Mouse (Mus musculus) megakaryocyte, embryonic 14.5 days (primary cell): ENCODE measurements around the gene Inpp5a. TPM values are rescaled to one million over a fixed set of nuclear protein-coding genes. Genes with fewer than 3 reads are reported as not detected.

Experiments
- H3K27me3 ChIP-seq: replicated peaks from 2 replicates; pipeline ENCODE3; 2012; ENCODE audit warnings: inconsistent platforms
- H3K36me3 ChIP-seq: replicated peaks from 2 replicates; pipeline ENCODE3; 2012; ENCODE audit warnings: low read length, inconsistent platforms, mixed read lengths
- H3K4me1 ChIP-seq: 2 replicates; pipeline ENCODE4 v1.6.1; 2012; ENCODE audit warnings: inconsistent platforms
- H3K4me3 ChIP-seq: replicated peaks from 2 replicates; pipeline ENCODE3; 2012; ENCODE audit warnings: moderate library complexity, mild to moderate bottlenecking, inconsistent platforms
- H3K9me3 ChIP-seq: 2 replicates; pipeline ENCODE4 v1.6.1; 2012; ENCODE audit warnings: inconsistent platforms
- FLI1 ChIP-seq: IDR thresholded peaks from 2 replicates; pipeline ENCODE4 v1.6.1; 2012; ENCODE audit warnings: low read length, inconsistent platforms, mixed read lengths
- GATA1 ChIP-seq: IDR thresholded peaks from 3 replicates; pipeline ENCODE4 v1.6.1; 2012; ENCODE audit warnings: mixed read lengths, low read length, inconsistent platforms, borderline replicate concordance
- polyA plus RNA-seq: library from polyadenylated mRNA; stranded (reverse); fragments of >175 nt; gene quantifications from 2 replicates; pipeline ENCODE4 v1.2.3, GENCODE M21; 2012; ENCODE audit warnings: low replicate concordance; ENCODE audit not compliant: insufficient read depth

Inpp5a gene
- polyA plus RNA-seq, 1 experiment = 95.0 TPM

DNA sequence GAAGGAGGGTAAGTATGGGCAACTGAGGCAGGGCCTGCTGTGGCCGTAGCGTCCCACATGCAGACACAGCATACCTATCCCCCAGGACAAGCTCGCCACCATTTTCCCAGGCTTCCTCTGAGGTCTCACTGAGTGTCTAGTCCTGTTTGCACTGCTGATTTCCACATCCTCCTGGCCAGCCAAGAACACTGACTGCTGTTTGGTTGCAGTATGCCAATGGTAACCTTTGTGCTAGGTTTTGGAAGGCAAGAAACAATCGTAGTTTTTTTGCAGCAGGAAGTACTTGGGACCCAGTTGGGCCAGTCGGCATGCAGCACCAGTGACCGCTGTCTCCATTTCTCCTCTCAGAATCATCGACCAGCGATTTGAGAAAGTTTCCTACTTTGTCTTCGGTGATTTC, 148.9 kb downstream of the Inpp5a start:
- Histone ChIP-seq H3K4me1 (peaks cover 57% of the 10 kb centered on the region), H3K27me3 (no peaks in the 10 kb centered on the region), H3K4me3 (no peak overlapping the region), H3K36me3 (peaks cover 96% of the 10 kb centered on the region), H3K9me3 (no peaks in the 10 kb centered on the region)
- TF ChIP-seq GATA1 (no peak), FLI1 (no peak)

DNA sequence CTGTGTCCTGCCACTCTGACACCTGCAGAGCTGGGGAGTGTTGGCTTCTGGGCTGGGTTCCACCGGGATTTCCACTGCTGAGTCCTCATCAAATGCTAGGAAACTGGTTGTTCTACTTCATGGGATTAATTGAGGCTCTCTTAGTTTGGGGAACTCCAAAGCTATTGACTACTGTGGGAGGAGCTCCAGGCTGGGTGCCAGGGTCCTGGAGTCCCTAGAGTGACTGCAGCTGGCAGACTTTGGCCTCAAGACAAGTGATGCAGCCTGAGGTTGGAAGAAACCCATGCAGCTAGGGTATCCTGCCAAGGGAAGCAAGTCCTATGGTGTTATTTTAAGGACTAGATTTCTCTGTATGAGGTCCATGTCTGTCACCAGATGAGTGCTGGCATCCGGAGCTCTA, 149.6 kb downstream of the Inpp5a start:
- Histone ChIP-seq H3K36me3 (peaks cover 96% of the 10 kb centered on the region), H3K9me3 (no peaks in the 10 kb centered on the region), H3K4me3 (peak overlapping the region; percentile 5), H3K4me1 (peaks cover 57% of the 10 kb centered on the region), H3K27me3 (no peaks in the 10 kb centered on the region)
- TF ChIP-seq FLI1 (no peak), GATA1 (no peak)

DNA sequence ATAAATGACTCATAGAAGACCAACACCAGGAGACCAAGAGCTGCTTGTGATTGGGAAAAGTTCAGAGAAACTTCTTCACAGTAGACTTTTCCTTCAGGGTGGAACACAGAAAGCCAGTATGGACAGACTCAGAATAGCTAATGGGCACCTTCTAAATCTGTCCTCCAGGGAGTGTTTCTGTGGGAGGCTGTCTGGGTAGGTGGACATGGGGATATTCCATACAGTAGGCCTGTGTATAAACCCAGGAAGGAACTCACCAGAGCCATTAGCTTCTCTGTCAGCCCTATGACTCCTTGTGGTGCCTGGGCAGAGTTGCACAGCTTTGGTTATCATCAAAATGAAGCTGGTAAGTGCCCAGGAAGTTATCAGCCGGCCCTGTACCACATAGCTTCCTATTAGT, 151.7 kb downstream of the Inpp5a start:
- Histone ChIP-seq H3K4me3 (no peak overlapping the region), H3K27me3 (no peaks in the 10 kb centered on the region), H3K36me3 (peaks cover 96% of the 10 kb centered on the region), H3K9me3 (no peaks in the 10 kb centered on the region), H3K4me1 (peaks cover 63% of the 10 kb centered on the region)
- TF ChIP-seq FLI1 = no peak
- no peak for TF ChIP-seq GATA1

DNA sequence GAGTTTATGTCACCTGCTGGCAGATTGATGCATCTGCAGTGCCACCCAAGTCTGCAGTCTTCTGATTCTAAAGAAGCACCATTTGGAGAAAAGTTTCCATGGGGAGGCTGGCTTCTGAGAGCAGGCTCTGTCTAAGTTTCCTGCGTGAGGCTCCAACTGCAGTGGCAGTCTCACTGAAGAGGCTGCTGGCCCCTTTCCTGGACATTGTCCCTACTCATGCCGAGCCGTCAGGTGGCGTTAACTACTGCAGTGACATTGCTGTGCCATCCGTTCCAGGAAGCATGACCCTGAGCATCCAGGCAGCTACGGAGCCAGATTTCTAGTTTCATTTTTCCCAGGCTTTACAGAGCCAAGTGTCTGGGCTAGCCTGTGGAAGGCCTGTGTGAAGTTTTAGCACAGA, 152.5 kb downstream of the Inpp5a start:
- peaks cover 96% of the 10 kb centered on the region for H3K36me3 ChIP-seq
- TF ChIP-seq FLI1 (no peak), GATA1 (no peak)

DNA sequence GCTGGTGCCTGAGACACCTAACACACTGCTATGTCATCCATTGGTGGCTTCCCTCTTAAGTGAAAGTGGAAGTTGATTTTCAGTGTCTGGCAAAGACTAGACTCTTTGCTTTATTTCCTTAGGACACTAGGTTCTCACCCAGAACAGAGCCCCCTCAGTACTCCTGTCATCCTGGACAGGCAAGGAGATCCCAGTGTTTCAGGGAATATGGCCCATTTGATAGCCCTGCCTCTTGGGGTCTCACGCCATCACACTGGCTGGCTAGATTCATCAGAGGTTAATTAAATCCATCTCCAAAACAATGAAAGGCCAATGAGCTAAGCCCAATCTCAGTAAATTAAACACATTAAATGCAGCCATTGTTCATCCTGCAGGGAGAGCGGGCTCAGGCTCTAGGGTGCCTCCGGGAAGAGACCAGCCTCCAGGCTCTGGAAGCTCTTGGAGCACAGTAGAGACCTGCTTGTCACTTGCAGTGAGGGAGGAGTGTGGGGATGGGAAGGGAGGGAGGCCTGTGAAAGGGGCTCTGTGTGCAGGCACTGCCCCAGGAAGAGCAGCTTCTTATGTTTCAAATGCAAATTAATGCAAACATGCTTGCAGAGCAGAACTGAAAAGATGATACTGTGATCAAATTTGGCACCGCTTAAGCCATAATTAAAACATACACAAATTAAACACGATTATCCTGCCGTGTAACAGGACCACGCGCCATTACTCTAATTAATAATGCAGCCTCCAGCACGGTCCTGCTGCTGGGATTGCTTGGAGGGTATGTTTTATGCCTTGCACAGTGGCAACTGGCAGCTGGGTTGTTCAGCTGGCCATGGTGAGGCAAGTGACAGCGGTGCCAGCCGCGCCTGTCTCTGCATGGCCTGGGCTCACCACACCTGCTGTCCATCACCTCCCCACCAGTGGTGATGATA, 156.1 kb downstream of the Inpp5a start:
- no peaks in the 10 kb centered on the region for H3K27me3 ChIP-seq
- peaks cover 44% of the 10 kb centered on the region for H3K4me1 ChIP-seq
- no peaks in the 10 kb centered on the region for H3K9me3 ChIP-seq
- H3K36me3 ChIP-seq = peaks cover 100% of the 10 kb centered on the region
- TF ChIP-seq FLI1 = no peak
- TF ChIP-seq GATA1 = no peak
- H3K4me3 ChIP-seq = no peak overlapping the region

More for the DNA sequence above, 152.5 kb downstream of the Inpp5a start:
- Histone ChIP-seq H3K4me1 (peaks cover 59% of the 10 kb centered on the region), H3K9me3 (no peaks in the 10 kb centered on the region), H3K4me3 (no peak overlapping the region), H3K27me3 (no peaks in the 10 kb centered on the region)

DNA sequence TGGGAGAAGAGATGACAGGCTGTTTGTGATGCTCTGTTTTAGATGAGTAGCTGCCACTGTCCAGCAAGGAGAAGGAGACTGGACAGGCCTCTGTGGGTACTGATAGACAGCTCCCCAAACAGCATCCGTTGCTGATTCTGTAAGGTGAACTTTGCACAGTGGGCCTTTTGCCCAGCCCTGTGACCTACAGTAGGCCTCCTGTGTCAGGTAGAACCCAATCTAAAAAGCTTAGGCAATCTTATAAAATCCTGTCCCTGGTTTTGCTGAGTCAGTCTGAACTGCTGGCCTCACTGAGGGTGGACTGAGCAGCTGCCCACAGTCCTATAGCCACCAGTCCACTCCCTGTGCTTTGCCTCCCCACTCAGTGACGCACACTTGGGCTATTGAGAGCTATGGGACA, 158.4 kb downstream of the Inpp5a start:
- H3K9me3 ChIP-seq = no peaks in the 10 kb centered on the region

DNA sequence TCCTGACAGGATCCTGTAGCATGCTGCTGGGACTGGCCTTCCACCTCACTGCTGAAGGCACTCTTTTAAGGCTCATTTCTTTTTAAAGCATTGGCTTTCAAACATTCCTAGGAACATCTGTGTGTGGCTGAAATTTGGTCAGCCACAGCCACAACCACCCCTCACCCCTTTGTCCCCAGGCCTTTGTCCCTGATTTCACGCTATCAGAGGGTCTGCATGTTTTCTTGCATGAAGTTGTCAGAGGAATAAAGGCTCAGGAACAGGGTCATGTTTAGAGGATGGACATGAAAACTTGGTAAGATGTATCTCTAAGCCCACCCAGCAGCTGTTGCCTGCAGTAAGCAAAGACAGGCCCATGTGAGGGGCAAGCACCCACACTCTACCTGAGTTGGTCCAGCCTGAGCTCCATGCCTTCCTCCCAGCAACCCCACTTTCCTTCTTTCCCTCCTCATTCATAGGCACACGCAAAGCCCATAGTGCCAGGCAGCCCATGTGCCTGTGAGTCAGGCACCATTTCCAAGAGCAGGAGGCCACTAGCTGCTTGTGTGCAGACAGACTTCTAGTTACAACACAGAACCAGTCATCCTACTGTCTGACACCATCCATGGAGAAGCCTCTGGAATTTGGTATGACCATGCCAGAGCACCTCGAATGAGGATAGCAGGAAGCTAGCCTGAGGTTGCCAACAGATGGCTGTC, 161.3 kb downstream of the Inpp5a start:
- peaks cover 25% of the 10 kb centered on the region for H3K4me1 ChIP-seq
- no peaks in the 10 kb centered on the region for H3K27me3 ChIP-seq
- no peak for TF ChIP-seq FLI1
- no peak for TF ChIP-seq GATA1
- H3K36me3 ChIP-seq = peaks cover 92% of the 10 kb centered on the region
- no peaks in the 10 kb centered on the region for H3K9me3 ChIP-seq
- H3K4me3 ChIP-seq = no peak overlapping the region

More for the DNA sequence above, 158.4 kb downstream of the Inpp5a start:
- peaks cover 31% of the 10 kb centered on the region for H3K4me1 ChIP-seq
- no peak for TF ChIP-seq GATA1
- TF ChIP-seq FLI1 = no peak
- H3K4me3 ChIP-seq = no peak overlapping the region
- peaks cover 99% of the 10 kb centered on the region for H3K36me3 ChIP-seq
- no peaks in the 10 kb centered on the region for H3K27me3 ChIP-seq

DNA sequence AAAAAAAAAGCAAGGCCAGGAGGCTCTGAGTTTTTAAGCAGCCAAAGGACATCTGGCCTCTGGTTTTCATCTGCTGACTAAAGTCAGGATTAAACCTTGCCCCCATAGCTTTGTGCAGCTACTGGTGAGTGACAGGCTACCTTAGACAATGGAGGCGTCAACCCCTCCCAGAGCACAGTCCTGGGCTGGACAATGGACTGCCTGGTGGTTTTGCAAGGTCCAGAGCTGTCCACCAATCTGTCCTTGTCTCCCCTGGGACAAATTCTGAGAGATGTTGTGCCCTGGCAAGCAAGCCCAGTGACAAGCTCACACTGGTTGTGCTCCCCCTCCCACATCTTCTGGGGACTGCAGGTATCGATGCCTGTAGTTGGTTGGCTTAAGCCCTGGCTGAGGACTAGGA, 162.6 kb downstream of the Inpp5a start:
- Histone ChIP-seq H3K9me3 (no peaks in the 10 kb centered on the region), H3K4me1 (peaks cover 33% of the 10 kb centered on the region), H3K36me3 (peaks cover 89% of the 10 kb centered on the region), H3K4me3 (no peak overlapping the region), H3K27me3 (no peaks in the 10 kb centered on the region)
- TF ChIP-seq FLI1 (no peak), GATA1 (no peak)

DNA sequence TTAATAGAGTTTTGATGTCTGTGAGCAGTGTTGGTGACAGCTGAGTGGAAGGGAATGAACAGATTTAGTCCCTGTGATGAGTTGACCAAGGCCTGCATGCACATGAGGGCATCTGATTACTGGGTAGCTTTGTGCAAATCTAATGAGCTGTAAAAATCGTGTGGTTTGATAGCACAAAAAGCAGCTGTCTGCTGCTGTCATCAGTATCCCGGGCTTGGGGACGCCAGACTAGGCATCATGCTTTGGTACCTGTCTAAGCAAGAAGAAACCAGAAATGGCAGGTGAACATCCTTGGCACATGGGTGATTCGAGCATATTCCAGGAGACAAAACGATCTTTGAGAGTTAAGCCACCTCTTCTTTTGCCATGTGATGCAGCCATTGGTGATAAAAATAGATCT, 167.4 kb downstream of the Inpp5a start:
- Histone ChIP-seq H3K36me3 (peaks cover 89% of the 10 kb centered on the region), H3K27me3 (no peaks in the 10 kb centered on the region), H3K4me3 (no peak overlapping the region), H3K4me1 (peaks cover 50% of the 10 kb centered on the region), H3K9me3 (no peaks in the 10 kb centered on the region)
- TF ChIP-seq FLI1 (no peak), GATA1 (no peak)

DNA sequence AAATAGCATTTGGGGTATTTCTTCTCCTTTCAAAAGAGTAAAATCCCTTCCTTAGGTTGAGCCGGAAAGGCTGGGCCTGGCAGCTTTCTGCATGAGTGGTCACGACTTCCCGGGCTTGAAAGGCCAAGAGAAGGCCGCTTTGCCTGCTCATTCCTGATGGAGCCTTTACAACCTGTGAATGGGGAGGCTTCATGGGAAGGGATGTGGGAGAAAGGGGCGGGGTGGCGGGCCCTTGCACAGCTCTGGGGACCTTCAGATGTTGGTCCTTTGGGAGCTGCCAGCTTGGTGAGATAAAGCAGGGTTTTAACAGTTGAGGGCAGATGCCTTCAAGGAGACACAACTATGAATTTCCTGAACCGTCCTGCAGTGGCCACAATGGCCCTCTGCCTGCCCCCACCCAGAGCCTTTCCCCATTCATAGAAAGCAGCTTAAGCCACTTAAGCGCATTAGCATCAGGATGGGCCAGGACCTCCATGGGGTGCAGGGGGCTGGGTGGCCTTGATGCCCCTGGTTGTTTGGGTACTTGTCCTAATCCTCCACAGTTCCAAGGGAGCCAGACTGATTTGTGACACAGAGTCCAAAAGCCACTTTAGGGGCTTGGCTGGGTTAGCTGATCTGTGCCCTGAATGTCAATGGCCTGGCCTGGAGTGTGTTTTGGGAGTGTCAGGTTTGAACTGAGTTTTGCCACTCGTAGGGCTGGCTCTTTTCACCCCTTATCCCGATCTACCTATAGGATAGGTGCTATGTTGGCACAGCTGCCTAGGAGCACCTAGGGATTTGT, 168.0 kb downstream of the Inpp5a start:
- Histone ChIP-seq H3K4me3 (no peak overlapping the region), H3K36me3 (peaks cover 89% of the 10 kb centered on the region), H3K9me3 (no peaks in the 10 kb centered on the region), H3K4me1 (peaks cover 50% of the 10 kb centered on the region), H3K27me3 (no peaks in the 10 kb centered on the region)
- TF ChIP-seq GATA1 (no peak), FLI1 (no peak)
